Mouse (Mus musculus) MEL (cell line): ENCODE measurements around the gene Shb. TPM values are rescaled to one million over a fixed set of nuclear protein-coding genes. Genes with fewer than 3 reads are reported as not detected.

Experiments
- DNase-seq: peaks from one replicate; pipeline ENCODE4 v3.0.0; 2011; ENCODE audit warnings: low read depth, low spot score
- H3K27ac ChIP-seq: 2 replicates; pipeline ENCODE4 v1.5.1; 2012; ENCODE audit warnings: low read depth, mild to moderate bottlenecking, control low read depth, low read length, moderate library complexity; ENCODE audit not compliant: control insufficient read depth
- H3K27me3 ChIP-seq, 2 experiments: fragments of 150-350 bp in 1 of 2; sonication (generic) in 1 of 2; 2 replicates each; pipeline ENCODE4 v1.6.1; 2012; ENCODE audit warnings: low read length in 2 of 2, mild to moderate bottlenecking in 2 of 2, improper control_type of control experiment in 1 of 2, moderate library complexity in 1 of 2; ENCODE audit not compliant: insufficient read depth in 2 of 2, control insufficient read depth in 1 of 2
- H3K36me3 ChIP-seq, 2 experiments: 2 replicates each; pipeline ENCODE4 v1.6.1; 2012 to 2014; ENCODE audit warnings: low read length in 2 of 2, improper control_type of control experiment in 1 of 2, inconsistent platforms in 1 of 2, mild to moderate bottlenecking in 1 of 2; ENCODE audit not compliant: insufficient read depth in 2 of 2, control insufficient read depth in 1 of 2
- H3K4me1 ChIP-seq, 2 experiments: fragments of 150-350 bp in 1 of 2; sonication (generic) in 1 of 2; 2 replicates each; pipeline ENCODE4 v1.6.1; 2012; ENCODE audit warnings: low read length in 2 of 2, improper control_type of control experiment in 1 of 2, mild to moderate bottlenecking in 1 of 2; ENCODE audit not compliant: insufficient read depth in 2 of 2, control insufficient read depth in 1 of 2
- H3K4me3 ChIP-seq, 2 experiments: fragments of 150-350 bp in 1 of 2; sonication (generic) in 1 of 2; 2 replicates each; pipeline ENCODE4 v1.5.1; 2012; ENCODE audit warnings: low read depth in 2 of 2, low read length in 2 of 2, mild to moderate bottlenecking in 2 of 2, moderate library complexity in 2 of 2, control low read depth in 1 of 2, improper control_type of control experiment in 1 of 2; ENCODE audit not compliant: control insufficient read depth in 1 of 2, insufficient read depth in 1 of 2
- H3K79me2 ChIP-seq: 2 replicates; pipeline ENCODE4 v1.6.1; 2012; ENCODE audit warnings: mild to moderate bottlenecking, low read length, moderate library complexity; ENCODE audit not compliant: control insufficient read depth, poor library complexity, insufficient read depth
- H3K9ac ChIP-seq: 2 replicates; pipeline ENCODE4 v1.6.1; 2012; ENCODE audit warnings: low read depth, mild to moderate bottlenecking, control low read depth, low read length, moderate library complexity; ENCODE audit not compliant: control insufficient read depth, poor library complexity, severe bottlenecking
- H3K9me3 ChIP-seq: fragments of 150-350 bp; sonication (generic); replicated peaks from 2 replicates; pipeline ENCODE4 v1.6.1; 2012; ENCODE audit warnings: mild to moderate bottlenecking, low read length, improper control_type of control experiment, moderate library complexity; ENCODE audit not compliant: insufficient read depth
- CHD1 ChIP-seq: IDR thresholded peaks from 2 replicates; pipeline ENCODE4 v1.6.1; 2012; ENCODE audit warnings: low read depth, mild to moderate bottlenecking, inconsistent platforms, low read length, improper control_type of control experiment
- CTCF ChIP-seq, 3 experiments: IDR thresholded peaks in 2 of 3; conservative IDR thresholded peaks in 1 of 3; 2 replicates each; pipeline ENCODE4 v1.5.1; 2011 to 2012; ENCODE audit warnings: low read length in 3 of 3, low read depth in 2 of 3, mild to moderate bottlenecking in 2 of 3, improper control_type of control experiment in 1 of 3, inconsistent platforms in 1 of 3, mixed read lengths in 1 of 3, moderate library complexity in 1 of 3; ENCODE audit not compliant: control insufficient read depth in 1 of 3, insufficient read depth in 1 of 3, poor library complexity in 1 of 3, severe bottlenecking in 1 of 3
- E2F4 ChIP-seq: IDR thresholded peaks from 2 replicates; pipeline ENCODE4 v1.6.1; 2011; ENCODE audit warnings: low read depth, low read length, improper control_type of control experiment, borderline replicate concordance
- ELF1 ChIP-seq: IDR thresholded peaks from 2 replicates; pipeline ENCODE4 v1.6.1; 2014; ENCODE audit warnings: low read depth, mild to moderate bottlenecking, inconsistent platforms, low read length, improper control_type of control experiment, moderate library complexity
- EP300 ChIP-seq, 2 experiments: IDR thresholded peaks; 2 replicates each; pipeline ENCODE4 v1.6.1; 2011; ENCODE audit warnings: improper control_type of control experiment in 2 of 2, low read length in 2 of 2, low read depth in 1 of 2, mild to moderate bottlenecking in 1 of 2
- GABPA ChIP-seq: IDR thresholded peaks from 2 replicates; pipeline ENCODE4 v1.6.1; 2012; ENCODE audit warnings: low read depth, mild to moderate bottlenecking, inconsistent platforms, low read length, improper control_type of control experiment, moderate library complexity
- GATA1 ChIP-seq: IDR thresholded peaks from 2 replicates; pipeline ENCODE4 v1.6.1; 2011; ENCODE audit warnings: low read depth, low read length, improper control_type of control experiment
- HCFC1 ChIP-seq: IDR thresholded peaks from 2 replicates; pipeline ENCODE4 v1.6.1; 2012; ENCODE audit warnings: low read depth, mild to moderate bottlenecking, inconsistent platforms, low read length, improper control_type of control experiment, moderate library complexity
- JUND ChIP-seq: IDR thresholded peaks from 2 replicates; pipeline ENCODE4 v1.6.1; 2011; ENCODE audit warnings: low read depth, mild to moderate bottlenecking, improper control_type of control experiment, low read length
- MAFK ChIP-seq: IDR thresholded peaks from 2 replicates; pipeline ENCODE4 v1.6.1; 2011; ENCODE audit warnings: low read depth, mild to moderate bottlenecking, low read length, improper control_type of control experiment, borderline replicate concordance
- MAZ ChIP-seq: IDR thresholded peaks from 2 replicates; pipeline ENCODE4 v1.6.1; 2012; ENCODE audit warnings: low read depth, mild to moderate bottlenecking, inconsistent platforms, low read length, improper control_type of control experiment
- MEF2A ChIP-seq: IDR thresholded peaks from 2 replicates; pipeline ENCODE4 v1.6.1; 2014; ENCODE audit warnings: low read depth, mild to moderate bottlenecking, inconsistent platforms, low read length, improper control_type of control experiment; ENCODE audit not compliant: poor library complexity, insufficient replicate concordance, severe bottlenecking; ENCODE audit errors: extremely low read depth
- MYB ChIP-seq: IDR thresholded peaks from 2 replicates; pipeline ENCODE4 v1.6.1; 2011; ENCODE audit warnings: mild to moderate bottlenecking, low read depth, low read length, improper control_type of control experiment
- MYC ChIP-seq: IDR thresholded peaks from 2 replicates; pipeline ENCODE4 v1.6.1; 2011; ENCODE audit warnings: low read depth, mild to moderate bottlenecking, low read length, improper control_type of control experiment, moderate library complexity
- NELFE ChIP-seq: IDR thresholded peaks from 2 replicates; pipeline ENCODE4 v1.6.1; 2011; ENCODE audit warnings: low read depth, low read length, improper control_type of control experiment
- NRF1 ChIP-seq: IDR thresholded peaks from 2 replicates; pipeline ENCODE4 v1.6.1; 2014; ENCODE audit warnings: low read depth, mild to moderate bottlenecking, inconsistent platforms, low read length, improper control_type of control experiment, moderate library complexity; ENCODE audit not compliant: poor library complexity, insufficient read depth, severe bottlenecking
- POLR2AphosphoS2 ChIP-seq: IDR thresholded peaks from 2 replicates; pipeline ENCODE4 v1.6.1; 2011; ENCODE audit warnings: low read length, improper control_type of control experiment
- POLR2AphosphoS5 ChIP-seq: IDR thresholded peaks from 2 replicates; pipeline ENCODE4 v1.6.1; 2012; ENCODE audit warnings: low read depth, borderline replicate concordance, mild to moderate bottlenecking, inconsistent platforms, low read length, moderate library complexity, mixed read lengths
- SMC3 ChIP-seq: IDR thresholded peaks from 2 replicates; pipeline ENCODE4 v1.6.1; 2011; ENCODE audit warnings: low read depth, low read length, improper control_type of control experiment
- TCF12 ChIP-seq: IDR thresholded peaks from 2 replicates; pipeline ENCODE4 v1.6.1; 2014; ENCODE audit warnings: low read depth, mild to moderate bottlenecking, inconsistent platforms, low read length, improper control_type of control experiment, moderate library complexity
- UBTF ChIP-seq: IDR thresholded peaks from 2 replicates; pipeline ENCODE4 v1.6.1; 2012; ENCODE audit warnings: low read depth, mild to moderate bottlenecking, inconsistent platforms, low read length, improper control_type of control experiment, moderate library complexity, borderline replicate concordance; ENCODE audit not compliant: insufficient read depth
- USF1 ChIP-seq: IDR thresholded peaks from 2 replicates; pipeline ENCODE4 v1.6.1; 2014; ENCODE audit warnings: low read depth, mild to moderate bottlenecking, inconsistent platforms, low read length, improper control_type of control experiment, moderate library complexity
- USF2 ChIP-seq, 2 experiments: IDR thresholded peaks; 2 replicates each; pipeline ENCODE4 v1.6.1; 2011 to 2012; ENCODE audit warnings: improper control_type of control experiment in 2 of 2, low read length in 2 of 2, borderline replicate concordance in 1 of 2, inconsistent platforms in 1 of 2, low read depth in 1 of 2, mild to moderate bottlenecking in 1 of 2; ENCODE audit not compliant: insufficient read depth in 1 of 2
- ZMIZ1 ChIP-seq: IDR thresholded peaks from 2 replicates; pipeline ENCODE4 v1.6.1; 2012; ENCODE audit warnings: low read depth, mild to moderate bottlenecking, inconsistent platforms, low read length, improper control_type of control experiment, moderate library complexity
- ZNF384 ChIP-seq: IDR thresholded peaks from 2 replicates; pipeline ENCODE4 v1.6.1; 2012; ENCODE audit warnings: low read depth, mild to moderate bottlenecking, inconsistent platforms, low read length, improper control_type of control experiment
- polyA plus RNA-seq, 2 experiments: library from polyadenylated mRNA; stranded (reverse) in 1 of 2; unstranded in 1 of 2; fragments of >175 nt in 1 of 2; fragments of >200 nt in 1 of 2; gene quantifications; 2 replicates each; pipeline versions ENCODE4 v1.2.1 to v1.2.4; 2012; ENCODE audit warnings: low replicate concordance in 2 of 2, low read depth in 1 of 2; ENCODE audit not compliant: insufficient read length in 2 of 2, insufficient read depth in 1 of 2, missing spikeins in 1 of 2
- total RNA-seq: library from RNA; depleted of rRNA; stranded (reverse); fragments of 300-350 nt; gene quantifications from 2 replicates; pipeline ENCODE4 v1.2.3, GENCODE M21; 2012

Shb gene
- total and polyA plus RNA-seq, 3 experiments: 5.2 to 13.9 TPM; not detected in 1

- TF ChIP-seq SMC3: no peak
- TF ChIP-seq ELF1: no peak
- TF ChIP-seq CTCF (IDR thresholded peaks at IDR 0.05 in 2 of 3, conservative IDR thresholded peaks at IDR 0.05 in 1 of 3; ENCODE audit: control insufficient read depth in 1 of 3, insufficient read depth in 1 of 3, low read depth in 2 of 3, low read length in 3 of 3, poor library complexity in 1 of 3, severe bottlenecking in 1 of 3): no peak
- no peak for TF ChIP-seq JUND
- no peak for TF ChIP-seq MYB
- no peak for TF ChIP-seq MAZ
- TF ChIP-seq UBTF: no peak
- TF ChIP-seq GATA1: no peak
- TF ChIP-seq NRF1: no peak
- TF ChIP-seq HCFC1: no peak
- TF ChIP-seq MYC: no peak
- no peak for TF ChIP-seq USF2 (IDR thresholded peaks at IDR 0.05; ENCODE audit: borderline replicate concordance in 1 of 2, insufficient read depth in 1 of 2, low read depth in 1 of 2, low read length in 2 of 2)
- no peak for TF ChIP-seq USF1
- TF ChIP-seq MAFK: no peak
- TF ChIP-seq TCF12: no peak
- TF ChIP-seq POLR2AphosphoS2: no peak
- TF ChIP-seq MEF2A: no peak
- TF ChIP-seq NELFE: no peak
- TF ChIP-seq ZNF384: no peak
- DNase-seq: no peak
- Histone ChIP-seq H3K9ac (no peak overlapping the region), H3K79me2 (no peaks in the 10 kb centered on the region), H3K9me3 (no peaks in the 10 kb centered on the region), H3K4me3 (no peak overlapping the region), H3K27me3 (peaks cover 0 to 2% of the 10 kb centered on the region in 2 experiments; a peak in 2 of 4 replicates), H3K36me3 (no peaks in the 10 kb centered on the region), H3K4me1 (no peaks in the 10 kb centered on the region), H3K27ac (no peak overlapping the region)
Measured at GRCm38 (mm10) chr4:45545851-45546250, 13.6 kb upstream of the Shb start.

GRCm38 (mm10) chr4:45543481-45544051 is 11.3 kb upstream of the Shb start:
- H3K27me3 ChIP-seq: peaks cover 0 to 2% of the 10 kb centered on the region in 2 experiments; a peak in 1 of 4 replicates
- no peaks in the 10 kb centered on the region for H3K79me2 ChIP-seq
- no peak for TF ChIP-seq MYC
- TF ChIP-seq POLR2AphosphoS5: no peak
- no peak for TF ChIP-seq GABPA
- TF ChIP-seq ELF1: no peak
- TF ChIP-seq CHD1: no peak
- no peak for TF ChIP-seq NRF1
- no peak for TF ChIP-seq E2F4
- no peak for TF ChIP-seq EP300 (IDR thresholded peaks at IDR 0.05; ENCODE audit: low read depth in 1 of 2, low read length in 2 of 2)
- no peak for TF ChIP-seq ZMIZ1
- no peak for TF ChIP-seq MAZ
- no peak for TF ChIP-seq POLR2AphosphoS2
- H3K4me1 ChIP-seq: peaks cover 3 to 4% of the 10 kb centered on the region in 2 experiments; a peak in 1 of 4 replicates
- DNase-seq: no peak
- no peak overlapping the region for H3K9ac ChIP-seq
- H3K4me3 ChIP-seq: no peak overlapping the region
- no peaks in the 10 kb centered on the region for H3K9me3 ChIP-seq
- H3K27ac ChIP-seq: no peak overlapping the region
- H3K36me3 ChIP-seq: no peaks in the 10 kb centered on the region
